Mouse (Mus musculus) liver, embryonic 16.5 days (tissue): Measurements from ENCODE around the gene Gfm1. TPM values are rescaled to one million over a fixed set of nuclear protein-coding genes. Genes with fewer than 3 reads are reported as not detected.

Source experiments
- polyA plus RNA-seq: library from polyadenylated mRNA; unstranded; fragments of >200 nt; fragmentation: Nextera tagmentation; extraction: Ambion mirVana; gene quantifications from 2 replicates; pipeline ENCODE4 v1.2.1, GENCODE M21; 2015

The Gfm1 gene
- polyA plus RNA-seq, 1 experiment from 2014 or later: 27.2 TPM

Other genes starting within 250 kb of the Gfm1 start
- gene Mlf1, start 56.0 kb upstream of the Gfm1 start, polyA plus RNA-seq: 1.7 and 1.8 TPM in 2 replicates
- gene Gm17402, start 54.9 kb upstream of the Gfm1 start, polyA plus RNA-seq: not detected in 2 replicates
- 9.9 and 11.3 TPM in 2 replicates for gene Lxn, start 33.8 kb downstream of the Gfm1 start, polyA plus RNA-seq
- 3.7 and 4.3 TPM in 2 replicates for gene Rarres1, start 85.4 kb downstream of the Gfm1 start, polyA plus RNA-seq
- gene Mfsd1, start 152.6 kb downstream of the Gfm1 start, polyA plus RNA-seq: 24.6 and 25.2 TPM in 2 replicates